Mouse (Mus musculus) gastrocnemius, adult 2 months (tissue): ENCODE results near the gene Ttll13. TPM values are rescaled to one million over a fixed set of nuclear protein-coding genes. Genes with fewer than 3 reads are reported as not detected.

Experiments
- DNase-seq: peaks from one replicate; pipeline ENCODE4 v3.0.0; 2022
- H3K27ac ChIP-seq: fragments of 200-600 bp; 2 replicates; pipeline ENCODE4 v1.8.1; 2022; ENCODE audit warnings: mild to moderate bottlenecking
- H3K4me3 ChIP-seq: fragments of 200-600 bp; 2 replicates; pipeline ENCODE4 v1.8.1; 2022; ENCODE audit warnings: mild to moderate bottlenecking, moderate library complexity
- CTCF ChIP-seq: fragments of 200-600 bp; IDR thresholded peaks from 2 replicates; pipeline ENCODE4 v1.8.1; 2022; ENCODE audit warnings: antibody characterized with exemption, mild to moderate bottlenecking, moderate library complexity
- intact Hi-C: fragments of 180-260 bp; cut with DNase I; formaldehyde crosslinking; loops from one replicate; pipeline ENCODE4 v1.15.1; 2025
- long read RNA-seq, 2 experiments: library from polyadenylated mRNA; stranded (forward); transcript quantifications; one replicate each; pipeline ENCODE4 v2.0.0; 2021
- total RNA-seq, 2 experiments: library from RNA; stranded (reverse); gene quantifications; 2 replicates each; pipeline ENCODE4 v1.2.3; 2021

Gene Ttll13
- under 1 TPM in 1 of 2 experiments, not detected in 1; 0.15 TPM for total RNA-seq
- long read RNA-seq, experiment 1 = 0 reads
- long read RNA-seq, experiment 2 = 0 reads

DNA sequence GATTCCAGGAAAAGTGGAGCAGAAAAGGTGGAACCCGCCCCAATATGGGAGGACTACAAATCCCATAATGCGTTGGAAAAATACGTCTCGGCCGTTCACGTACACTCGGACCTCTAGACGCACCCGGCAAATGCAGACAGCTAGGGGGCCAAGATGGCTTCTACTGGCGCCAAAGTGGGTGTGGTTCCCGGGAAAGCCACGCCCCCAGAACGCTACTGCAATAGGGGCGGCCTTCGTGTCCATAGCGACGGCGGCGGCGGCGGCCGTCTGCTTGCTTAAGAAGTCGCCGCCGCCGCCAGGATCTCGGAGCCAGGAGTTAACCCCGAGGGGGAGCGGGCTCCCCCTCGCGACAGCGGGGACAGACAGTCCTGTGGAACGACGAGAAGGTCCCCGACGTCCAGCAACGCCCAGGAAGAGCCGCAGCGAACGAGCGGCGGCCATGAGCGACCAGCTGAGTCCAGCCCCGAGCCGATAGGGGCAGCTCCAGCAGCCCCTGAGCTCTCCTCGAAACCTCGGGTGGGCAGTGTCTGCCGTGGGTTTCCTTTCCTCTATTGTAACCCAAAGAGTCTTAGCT, at the start of gene Ttll13:
Gene Ttll13 (plus strand): TSS at position 229 of the 574 bp plus-strand sequence.
- DNase-seq = peak; percentile 97
- H3K27ac ChIP-seq = peak within 1 kb of the TSS; percentile 84
- H3K4me3 ChIP-seq = peak within 1 kb of the TSS; percentile 90
- intact Hi-C loops = loop anchor here (5.0 kb wide), 1 partner anchor 76 kb away; the partner anchor contains the start of gene Rccd1
- TF ChIP-seq CTCF = peak; percentile 56

DNA sequence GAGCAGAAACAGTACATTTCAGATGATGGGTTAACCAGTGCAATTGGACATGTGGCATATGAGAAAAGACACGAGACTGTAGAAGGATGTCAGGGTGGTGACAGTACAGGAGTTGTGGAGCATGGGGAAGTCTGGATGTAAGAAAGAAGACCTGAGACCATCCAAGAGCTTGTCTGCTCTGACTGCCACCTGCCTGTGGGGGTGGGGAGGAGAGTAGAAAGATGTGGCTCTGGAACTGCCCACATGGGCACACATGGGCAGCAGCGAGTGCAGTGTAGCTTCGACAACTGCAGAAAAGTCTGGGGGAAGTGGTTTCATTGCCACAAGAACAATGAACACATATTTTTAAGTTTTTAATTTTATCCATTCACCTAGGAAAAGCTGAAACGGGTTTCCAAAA, 48.8 kb upstream of the Ttll13 start:
- DNase-seq = no peak
- Histone ChIP-seq H3K27ac (peak overlapping the region; percentile 84; the same call in 1 of the 2 replicates), H3K4me3 (peak overlapping the region; percentile 88; the same call in 1 of the 2 replicates)
- TF ChIP-seq CTCF = no peak
- intact Hi-C loops = no loop called here

DNA sequence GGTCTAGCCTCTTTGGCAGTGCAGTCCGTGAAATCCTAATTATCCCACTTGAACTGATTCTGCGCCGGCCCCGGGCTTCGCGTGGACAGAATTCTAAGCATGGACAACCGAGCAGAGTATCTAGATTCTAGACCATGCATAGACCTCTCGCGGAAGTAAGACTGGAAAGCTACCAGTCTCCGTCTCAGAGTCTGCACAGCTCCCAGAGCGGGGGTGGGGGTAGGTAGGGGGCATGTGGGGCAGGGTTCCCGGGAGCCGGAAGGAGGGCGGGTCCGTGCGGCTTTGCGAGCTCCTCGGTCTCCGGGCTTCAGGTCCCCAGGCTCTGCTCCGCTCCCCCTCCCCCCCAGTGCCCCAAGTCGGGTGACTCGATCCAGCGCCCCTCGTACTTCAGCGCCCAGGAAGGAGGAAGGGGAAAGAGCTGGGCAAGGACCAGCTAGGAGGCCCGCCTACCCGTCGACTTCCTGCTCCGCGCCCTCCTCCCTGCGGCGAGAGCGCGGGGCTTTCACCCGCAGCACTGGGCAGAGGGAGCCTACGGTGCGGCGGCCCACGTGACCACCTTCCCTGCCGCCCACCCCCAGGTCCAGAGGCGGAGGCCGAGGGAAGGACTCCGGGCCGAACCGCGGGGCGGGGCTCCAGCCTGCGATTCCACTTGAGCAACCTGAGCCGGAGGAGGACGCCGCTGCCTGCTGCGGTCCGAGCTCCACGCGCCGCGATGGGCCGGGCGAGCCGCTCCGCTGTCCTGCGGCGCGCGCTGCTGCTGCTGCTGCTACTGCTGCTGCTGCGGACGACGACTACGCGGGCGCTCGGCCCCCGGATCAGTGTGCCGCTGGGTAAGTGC, 48.0 kb upstream of the Ttll13 start:
- intact Hi-C loops = no loop called here
- peak; percentile 88 for DNase-seq
- TF ChIP-seq CTCF = no peak
- H3K27ac ChIP-seq = peak overlapping the region; percentile 84
- H3K4me3 ChIP-seq = peak overlapping the region; percentile 88

DNA sequence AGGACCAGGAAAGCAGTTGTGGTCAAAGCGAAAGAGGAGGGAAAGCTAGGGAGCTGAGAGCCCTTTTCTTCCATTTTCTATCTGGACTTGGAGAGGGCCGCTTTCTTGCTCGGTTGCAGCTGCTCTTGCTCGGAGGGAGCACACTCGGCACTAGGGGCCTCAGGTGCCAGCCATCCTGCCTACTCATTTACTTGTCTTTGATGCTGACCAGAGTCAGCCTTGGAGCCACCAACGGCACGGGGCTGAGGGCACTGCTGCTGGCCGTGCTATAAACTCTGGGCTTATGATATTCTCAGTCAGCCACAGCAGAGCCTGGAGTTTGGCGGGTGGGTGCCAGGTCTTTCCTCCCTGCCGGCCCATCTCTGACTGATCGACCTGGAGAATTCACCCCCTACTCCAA, 47.3 kb upstream of the Ttll13 start:
- Histone ChIP-seq H3K27ac (peak overlapping the region; percentile 84), H3K4me3 (peak overlapping the region; percentile 88)
- DNase-seq = no peak
- no peak for TF ChIP-seq CTCF
- intact Hi-C loops = no loop called here

DNA sequence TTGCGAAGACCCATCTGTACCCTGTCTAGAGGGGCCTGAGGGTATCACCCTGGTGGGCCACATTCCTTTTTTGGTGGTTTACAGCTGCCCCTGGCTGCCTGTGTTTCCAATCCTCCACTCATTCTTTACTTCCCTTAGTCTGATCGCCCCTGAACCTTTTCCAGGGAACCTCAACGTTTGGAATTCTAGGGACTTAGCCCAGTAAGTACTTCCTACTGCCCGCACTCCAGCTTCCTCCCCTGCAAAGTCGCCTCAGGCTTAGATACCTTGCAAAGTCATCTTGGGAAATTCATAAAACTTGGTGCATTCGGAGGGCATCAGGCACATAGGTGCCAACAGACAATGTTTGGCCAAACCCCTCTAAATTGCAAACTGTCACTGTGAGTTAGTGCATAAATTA, 46.9 kb upstream of the Ttll13 start:
- Histone ChIP-seq H3K4me3 (peak overlapping the region; percentile 88), H3K27ac (peak overlapping the region; percentile 84)
- DNase-seq = no peak
- intact Hi-C loops = no loop called here
- TF ChIP-seq CTCF = no peak

DNA sequence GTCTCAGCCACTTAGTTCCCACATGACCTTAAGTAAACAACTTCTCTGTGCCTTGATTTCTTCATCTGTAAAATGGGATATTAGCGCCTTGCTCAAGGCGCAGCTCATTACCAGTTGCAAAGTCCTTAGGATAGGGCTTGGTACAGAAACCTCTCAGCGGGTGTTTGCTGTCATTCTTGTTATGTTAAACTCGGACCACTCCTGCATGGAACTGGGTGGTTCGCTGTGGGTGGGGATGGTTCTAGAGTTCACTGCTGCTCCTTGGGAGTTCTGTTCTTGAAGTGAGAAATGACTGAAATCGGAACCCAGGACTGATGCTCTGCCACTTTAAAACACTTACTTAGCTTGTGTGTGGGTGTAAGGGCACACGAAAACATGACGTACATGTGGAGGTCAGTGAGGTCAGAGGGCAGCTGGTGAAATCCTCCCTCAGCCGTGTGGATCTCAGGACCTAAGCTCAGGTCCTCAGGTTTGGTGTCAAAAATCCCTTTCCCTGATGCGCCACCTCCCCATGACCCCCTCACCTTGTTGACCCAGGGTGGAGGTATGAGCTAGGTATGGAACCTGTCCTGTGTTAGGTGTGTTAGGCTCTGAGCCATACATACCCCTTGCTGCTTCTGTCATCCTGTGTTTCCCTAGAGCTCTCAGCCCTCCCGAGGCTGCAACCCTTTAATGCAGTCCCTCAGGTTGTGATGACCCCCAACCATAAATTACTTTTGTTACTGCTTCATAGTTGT, 46.2 kb upstream of the Ttll13 start:
- intact Hi-C loops = no loop called here
- H3K4me3 ChIP-seq = no peak overlapping the region; the same call in 1 of the 2 replicates
- no peak overlapping the region for H3K27ac ChIP-seq

DNA sequence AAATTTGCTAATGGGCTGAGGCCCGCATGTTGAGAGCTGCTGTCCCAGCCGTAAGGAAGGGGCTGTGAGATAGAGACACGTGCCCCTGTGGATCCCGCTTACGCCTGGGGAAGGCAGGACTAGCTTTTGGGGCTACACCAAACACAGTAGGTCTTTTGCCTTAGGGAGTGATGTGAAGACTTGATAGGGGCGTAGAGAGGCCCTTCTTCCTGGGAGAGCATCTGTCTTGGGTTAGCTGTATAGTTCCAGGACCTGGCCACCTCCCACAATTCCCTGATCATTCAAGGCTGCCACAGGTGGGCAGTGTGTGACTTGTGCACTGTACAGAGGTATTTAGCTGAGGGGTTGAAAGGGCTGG, 45.6 kb upstream of the Ttll13 start:
- DNase-seq = no peak
- H3K27ac ChIP-seq = no peak overlapping the region
- TF ChIP-seq CTCF = no peak
- intact Hi-C loops = no loop called here
- H3K4me3 ChIP-seq = no peak overlapping the region

More for the DNA sequence above, 46.2 kb upstream of the Ttll13 start:
- DNase-seq = no peak
- no peak for TF ChIP-seq CTCF

DNA sequence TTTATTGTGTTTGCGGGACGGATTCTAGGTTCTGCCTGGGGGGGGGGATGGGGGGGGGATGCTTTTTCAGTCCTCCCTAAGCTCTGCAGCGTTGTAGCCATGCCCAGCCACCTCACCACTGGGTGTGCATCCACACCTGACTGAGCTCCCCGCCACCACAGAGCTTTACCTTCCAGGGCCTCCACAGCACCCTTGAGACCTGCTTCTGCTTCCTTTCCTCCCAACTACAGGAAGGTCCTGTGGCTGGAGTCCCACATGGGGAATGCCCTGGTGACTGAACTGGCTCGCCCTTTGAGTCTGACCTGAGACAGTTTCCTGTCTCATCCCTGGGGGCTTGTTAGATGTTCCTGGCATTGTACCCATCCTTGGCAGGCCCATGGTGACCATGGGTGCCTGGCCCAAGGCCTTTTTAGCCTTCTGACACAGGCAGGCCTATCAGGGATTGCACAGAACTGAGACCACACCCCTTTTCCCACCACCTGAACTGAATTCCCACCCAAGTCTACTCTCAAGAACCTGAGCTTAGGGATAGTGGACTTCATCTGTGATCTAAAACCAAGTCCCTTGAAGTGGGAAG, 45.1 kb upstream of the Ttll13 start:
- Histone ChIP-seq H3K27ac (no peak overlapping the region), H3K4me3 (no peak overlapping the region)
- TF ChIP-seq CTCF = no peak
- intact Hi-C loops = no loop called here
- no peak for DNase-seq

DNA sequence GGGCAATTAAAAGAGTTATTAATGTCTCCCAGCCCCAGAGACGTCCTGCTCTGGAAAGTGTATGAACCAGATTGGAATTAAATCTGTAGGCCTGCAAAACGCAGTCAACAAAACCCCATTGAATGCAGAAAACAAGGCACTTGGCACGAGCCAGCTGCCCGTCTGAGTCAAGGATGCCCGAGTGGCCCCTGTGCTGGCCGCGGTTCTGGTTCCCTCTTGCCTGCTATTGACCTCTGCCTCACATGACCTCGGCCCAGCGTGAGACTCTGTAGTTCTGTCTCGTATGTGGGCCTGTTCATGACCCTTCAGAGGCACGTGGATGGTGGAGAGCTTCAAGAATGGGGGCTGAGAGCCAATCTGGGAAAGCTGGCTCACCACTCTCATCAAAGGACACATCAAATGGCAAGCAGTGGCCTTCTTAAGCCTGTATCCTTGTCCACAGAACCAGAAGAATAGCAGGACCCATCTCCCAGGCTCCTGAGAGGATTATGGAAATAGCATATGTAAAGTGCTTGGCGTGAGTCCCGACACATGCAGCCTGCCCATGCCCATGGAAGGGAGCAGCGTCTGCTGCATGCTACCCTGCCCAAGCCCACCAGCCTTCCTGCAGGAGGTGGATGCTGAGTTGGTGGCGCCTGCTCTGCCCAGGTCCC, 44.2 kb upstream of the Ttll13 start:
- Histone ChIP-seq H3K4me3 (no peak overlapping the region), H3K27ac (no peak overlapping the region)
- no peak for TF ChIP-seq CTCF
- no peak for DNase-seq
- intact Hi-C loops = no loop called here

DNA sequence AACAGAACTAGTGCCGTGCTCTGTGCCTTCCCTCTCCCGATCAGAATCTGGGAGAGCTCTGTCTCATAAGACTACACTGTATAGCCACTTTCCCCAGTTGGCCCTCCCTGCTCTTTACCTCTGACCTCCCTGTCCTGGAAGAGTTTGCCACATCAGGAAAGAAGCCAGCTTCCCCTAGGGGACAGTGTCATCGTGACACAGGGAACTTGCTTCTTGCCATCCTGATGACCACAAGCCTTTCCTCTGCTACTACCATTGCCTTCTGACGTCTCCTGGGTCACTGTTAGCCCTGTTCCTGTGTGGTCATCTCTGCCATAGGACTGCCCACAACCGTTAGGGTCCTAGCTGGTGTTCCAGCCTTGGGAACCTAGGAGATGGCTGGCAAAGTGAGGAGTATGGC, 43.2 kb upstream of the Ttll13 start:
- no peak overlapping the region for H3K4me3 ChIP-seq
- intact Hi-C loops = no loop called here
- TF ChIP-seq CTCF = no peak
- H3K27ac ChIP-seq = no peak overlapping the region
- DNase-seq = no peak

DNA sequence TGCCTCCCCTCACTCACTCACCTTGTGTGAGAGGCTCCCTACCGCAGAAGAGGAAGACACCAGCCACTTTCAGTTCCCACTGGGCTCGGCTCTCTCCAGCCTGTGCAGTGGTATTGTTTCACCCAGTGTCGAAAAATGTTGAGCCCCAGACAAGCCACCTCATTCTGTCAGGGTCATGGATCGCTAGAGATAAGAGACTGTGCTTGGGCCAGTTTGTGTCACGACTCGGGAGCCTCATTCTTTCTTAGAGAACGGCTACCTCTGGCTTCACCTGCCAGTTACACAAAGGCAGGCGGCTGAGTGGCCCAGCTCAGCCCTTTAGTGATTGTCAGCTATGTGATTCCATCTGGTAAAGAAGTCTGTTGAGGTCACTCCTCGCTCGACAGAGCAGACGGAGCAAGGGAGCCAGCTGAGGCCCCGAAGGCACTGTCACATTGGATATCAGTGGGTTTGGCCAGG, 42.5 kb upstream of the Ttll13 start:
- H3K27ac ChIP-seq = no peak overlapping the region

DNA sequence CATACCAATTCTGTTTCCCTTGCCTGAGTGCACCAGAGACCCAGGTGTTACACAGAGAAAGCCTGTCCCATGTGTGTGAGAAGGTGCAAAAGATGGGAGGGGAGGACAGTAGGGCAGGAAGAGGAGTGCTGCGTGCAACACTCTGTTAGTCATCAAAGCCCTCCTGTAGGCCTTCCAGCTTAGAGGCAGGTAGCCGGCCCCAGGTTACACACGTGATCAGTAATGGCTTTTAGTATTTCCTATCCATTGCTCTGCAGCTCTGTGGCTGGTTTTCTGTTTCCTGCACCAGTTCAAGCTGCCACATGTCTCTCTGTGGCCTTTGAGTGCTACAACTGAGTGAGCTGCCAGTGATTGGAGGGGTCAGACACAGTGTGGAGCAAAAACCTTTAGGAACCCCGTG, 41.8 kb upstream of the Ttll13 start:
- TF ChIP-seq CTCF = no peak
- H3K27ac ChIP-seq = no peak overlapping the region
- intact Hi-C loops = no loop called here
- DNase-seq = no peak
- H3K4me3 ChIP-seq = no peak overlapping the region

More for the DNA sequence above, 42.5 kb upstream of the Ttll13 start:
- H3K4me3 ChIP-seq = no peak overlapping the region
- intact Hi-C loops = no loop called here
- TF ChIP-seq CTCF = no peak
- no peak for DNase-seq
